Mouse (Mus musculus): ENCODE measurements around the gene Bco2.

- TF ChIP-seq CTCF (IDR thresholded peaks at IDR 0.05; ENCODE audit: low read depth) (no peak), EP300 (optimal IDR thresholded peaks at IDR 0.05) (no peak)
These were observed 514 bp downstream of the Bco2 start, which contains the start of gene Il18 for GRCm38 (mm10) chr9:50554241-50555093.

Measured in stomach, postnatal 0 days (tissue).